Mouse (Mus musculus) intestine, postnatal 0 days (tissue): Measurements from ENCODE around the gene Gsto1. TPM values are rescaled to one million over a fixed set of nuclear protein-coding genes. Genes with fewer than 3 reads are reported as not detected.

Experiments
- ATAC-seq: fragments of 200-750 bp; cut with Nextera tagmentation; 2 replicates; pipeline ENCODE4 v1.8.0; 2017; ENCODE audit warnings: mild to moderate bottlenecking, moderate TSS enrichment, moderate library complexity
- H3K27ac ChIP-seq: fragments of 300-500 bp; sonication (generic); 2 replicates; pipeline ENCODE4 v1.5.1; 2014; ENCODE audit warnings: mild to moderate bottlenecking, low read depth, low read length, moderate library complexity
- H3K27me3 ChIP-seq: fragments of 300-500 bp; sonication (generic); replicated peaks from 2 replicates; pipeline ENCODE4 v1.6.1; 2014; ENCODE audit warnings: low read length, mixed read lengths; ENCODE audit not compliant: control insufficient read depth, insufficient read depth
- H3K36me3 ChIP-seq: fragments of 300-500 bp; sonication (generic); 2 replicates; pipeline ENCODE4 v1.6.1; 2014; ENCODE audit warnings: mild to moderate bottlenecking, moderate library complexity; ENCODE audit not compliant: control insufficient read depth, insufficient read depth
- H3K4me1 ChIP-seq: fragments of 300-500 bp; sonication (generic); replicated peaks from 2 replicates; pipeline ENCODE4 v1.6.1; 2014; ENCODE audit warnings: antibody characterized with exemption, low read length, mixed read lengths; ENCODE audit not compliant: control insufficient read depth, insufficient read depth
- H3K4me2 ChIP-seq: fragments of 300-500 bp; sonication (generic); replicated peaks from 2 replicates; pipeline ENCODE4 v1.6.1; 2014; ENCODE audit warnings: low read depth, mild to moderate bottlenecking, moderate library complexity
- H3K4me3 ChIP-seq: fragments of 300-500 bp; sonication (generic); 2 replicates; pipeline ENCODE4 v1.5.1; 2014; ENCODE audit warnings: low read depth, low read length
- H3K9ac ChIP-seq: fragments of 300-500 bp; sonication (generic); 2 replicates; pipeline ENCODE4 v1.6.1; 2014; ENCODE audit warnings: mild to moderate bottlenecking, low read depth, low read length
- H3K9me3 ChIP-seq: fragments of 300-500 bp; sonication (generic); 2 replicates; pipeline ENCODE4 v1.6.1; 2016; ENCODE audit warnings: mixed run types; ENCODE audit not compliant: control insufficient read depth
- CTCF ChIP-seq: sonication (generic); IDR thresholded peaks from 2 replicates; pipeline ENCODE4 v1.5.1; 2016; ENCODE audit warnings: low read depth, mild to moderate bottlenecking, control low read depth, antibody characterized with exemption, moderate library complexity
- WGBS: fragments of 180-500 bp; shearing (Covaris S2); extraction: QIAGEN DNeasy Blood & Tissue Kit; methylation state at CpG from one replicate; pipeline ENCODE4 v1.1.7; 2014; 5-methylcytosine and 5-hydroxymethylcytosine counted together
- polyA plus RNA-seq: library from polyadenylated mRNA; unstranded; fragments of >200 nt; fragmentation: Nextera tagmentation; extraction: Ambion mirVana; gene quantifications from 2 replicates; pipeline ENCODE4 v1.2.1, GENCODE M21; 2015

Gsto1 gene
- polyA plus RNA-seq, 1 experiment from 2014 or later = 742 TPM

DNA sequence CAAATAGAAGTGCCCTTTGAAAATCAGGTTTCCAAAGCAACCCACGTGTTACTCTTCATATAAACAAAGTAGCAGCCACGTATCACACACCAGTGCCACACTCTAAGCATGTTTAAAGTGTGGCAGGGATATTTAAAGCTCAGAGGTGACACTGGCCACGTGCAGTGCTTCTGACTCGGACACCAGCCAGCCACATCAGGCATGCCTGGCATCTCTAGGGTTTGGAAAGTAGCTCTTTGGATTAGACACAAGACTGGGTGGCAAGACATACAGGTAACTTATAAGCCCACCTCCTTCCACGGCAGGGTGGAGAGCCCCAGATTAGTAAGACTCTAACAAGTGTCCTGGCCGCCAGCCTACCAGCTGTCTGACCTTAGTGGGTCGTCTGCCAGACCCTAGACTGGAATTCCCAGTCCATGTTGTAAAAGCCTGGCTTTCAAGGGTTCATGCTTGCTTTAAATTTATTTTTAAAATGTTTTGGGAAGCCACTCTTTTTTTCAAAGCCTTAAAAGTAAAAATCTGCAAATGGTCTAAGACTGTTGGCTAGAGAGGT, 30.5 kb downstream of the Gsto1 start:
- Histone ChIP-seq H3K4me3 (no peak overlapping the region), H3K27ac (no peak overlapping the region), H3K4me2 (no peak overlapping the region), H3K36me3 (no peaks in the 10 kb centered on the region), H3K27me3 (no peaks in the 10 kb centered on the region), H3K9me3 (no peaks in the 10 kb centered on the region), H3K4me1 (no peaks in the 10 kb centered on the region), H3K9ac (no peak overlapping the region)
- ATAC-seq = no peak
- TF ChIP-seq CTCF = no peak
- 57% methylated on average over 7 of the region's 7 CpGs for WGBS

DNA sequence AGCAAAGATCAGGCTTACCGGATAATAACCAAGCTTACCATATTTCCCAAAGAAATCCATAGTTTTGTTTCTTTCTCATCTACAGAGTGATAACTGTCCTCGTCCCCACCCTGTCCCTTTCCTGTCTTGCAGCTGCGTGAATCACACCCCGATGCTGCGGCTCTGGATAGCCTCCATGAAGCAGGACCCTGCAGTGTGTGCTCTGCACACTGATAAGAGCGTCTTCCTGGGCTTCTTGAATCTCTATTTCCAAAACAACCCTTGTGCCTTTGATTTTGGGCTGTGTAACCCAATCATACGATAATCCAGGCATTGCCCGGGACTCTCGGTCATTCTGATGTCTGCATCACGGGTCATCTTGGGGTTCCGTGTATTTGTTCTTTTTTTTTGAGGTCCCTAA, 31.1 kb downstream of the Gsto1 start:
- ATAC-seq = no peak
- no peaks in the 10 kb centered on the region for H3K27me3 ChIP-seq
- no peaks in the 10 kb centered on the region for H3K9me3 ChIP-seq
- no peak overlapping the region for H3K27ac ChIP-seq
- H3K4me3 ChIP-seq = no peak overlapping the region
- H3K4me1 ChIP-seq = 0 out of 2 replicates have a peak, but pooled peaks cover 2% of the 10 kb centered on the region
- no peak overlapping the region for H3K9ac ChIP-seq
- WGBS = 73% methylated on average over 11 of the region's 11 CpGs
- H3K36me3 ChIP-seq = no peaks in the 10 kb centered on the region
- no peak overlapping the region for H3K4me2 ChIP-seq
- no peak for TF ChIP-seq CTCF

DNA sequence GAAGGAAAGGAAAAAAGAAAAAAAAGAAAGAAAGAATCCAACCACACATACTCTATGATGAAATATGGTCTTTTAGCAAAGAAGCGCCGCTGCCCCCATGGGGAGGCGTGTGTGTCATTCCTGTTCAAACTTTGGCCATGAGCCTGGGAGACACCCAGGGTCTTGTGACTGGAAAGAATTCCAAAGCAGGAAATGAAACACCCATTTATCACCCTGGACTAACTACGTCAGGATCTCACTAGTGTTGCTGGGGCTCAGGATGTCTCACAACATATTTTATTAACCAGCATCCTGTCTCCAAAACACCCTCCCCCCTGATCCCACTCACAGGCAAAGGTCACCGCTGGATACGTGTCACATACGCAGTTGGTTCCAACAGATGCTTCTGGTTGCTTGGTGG, 31.8 kb downstream of the Gsto1 start:
- Histone ChIP-seq H3K27me3 (no peaks in the 10 kb centered on the region), H3K36me3 (no peaks in the 10 kb centered on the region), H3K9me3 (no peaks in the 10 kb centered on the region), H3K4me3 (no peak overlapping the region), H3K27ac (no peak overlapping the region), H3K9ac (no peak overlapping the region), H3K4me1 (0 out of 2 replicates have a peak, but pooled peaks cover 4% of the 10 kb centered on the region), H3K4me2 (no peak overlapping the region)
- TF ChIP-seq CTCF = peak; percentile 12; the same call in 1 of the 2 replicates
- 51% methylated on average over 7 of the region's 7 CpGs for WGBS
- no peak for ATAC-seq

DNA sequence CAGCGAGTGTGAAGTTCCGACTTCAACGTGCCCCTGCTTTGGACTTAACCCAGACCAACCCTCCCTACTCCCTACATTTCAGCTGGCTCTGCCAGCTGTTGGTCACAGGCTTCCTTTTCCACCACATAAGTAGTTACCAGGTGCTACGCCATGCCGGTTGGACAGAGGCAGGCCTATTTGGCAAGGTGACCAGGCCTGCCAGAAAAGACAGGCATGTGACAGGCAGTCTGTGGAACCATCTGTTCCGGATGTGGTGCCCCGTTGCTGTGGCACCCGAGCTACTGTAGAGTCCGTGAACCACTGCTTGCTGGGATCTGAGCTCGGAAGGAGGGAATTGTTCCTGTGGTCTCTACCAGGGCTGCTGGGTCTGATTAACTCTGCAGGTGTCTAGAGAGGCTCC, 32.6 kb downstream of the Gsto1 start:
- no peaks in the 10 kb centered on the region for H3K9me3 ChIP-seq
- 92% methylated on average over 10 of the region's 10 CpGs for WGBS
- no peak overlapping the region for H3K27ac ChIP-seq
- no peaks in the 10 kb centered on the region for H3K27me3 ChIP-seq
- TF ChIP-seq CTCF = no peak
- no peaks in the 10 kb centered on the region for H3K36me3 ChIP-seq
- 0 out of 2 replicates have a peak, but pooled peaks cover 4% of the 10 kb centered on the region for H3K4me1 ChIP-seq
- no peak overlapping the region for H3K4me2 ChIP-seq
- H3K4me3 ChIP-seq = no peak overlapping the region
- no peak for ATAC-seq
- H3K9ac ChIP-seq = no peak overlapping the region

DNA sequence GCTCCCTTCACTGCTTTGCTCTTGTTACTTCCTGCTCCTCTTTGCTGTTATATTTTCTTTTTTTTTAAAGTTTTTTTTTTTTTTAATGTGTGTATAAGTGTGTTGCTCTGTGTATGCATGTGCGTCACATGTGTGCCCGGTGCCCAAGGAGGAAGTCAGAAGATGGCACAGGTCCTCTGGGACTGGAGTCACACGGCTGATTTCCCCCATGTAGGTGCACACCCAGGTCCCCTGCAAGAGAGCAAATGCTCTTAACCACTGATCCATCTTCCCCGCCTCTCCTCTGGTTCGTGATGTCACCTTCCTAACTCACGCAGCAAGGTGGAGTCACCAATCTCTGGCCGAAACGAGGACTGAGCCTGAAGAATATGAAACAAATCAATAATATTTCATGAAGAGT, 33.3 kb downstream of the Gsto1 start:
- no peak overlapping the region for H3K27ac ChIP-seq
- 0 out of 2 replicates have a peak, but pooled peaks cover 4% of the 10 kb centered on the region for H3K4me1 ChIP-seq
- H3K4me2 ChIP-seq = no peak overlapping the region
- no peak for TF ChIP-seq CTCF
- no peaks in the 10 kb centered on the region for H3K27me3 ChIP-seq
- H3K9ac ChIP-seq = no peak overlapping the region
- WGBS = 87% methylated on average over 8 of the region's 8 CpGs
- no peak overlapping the region for H3K4me3 ChIP-seq
- H3K9me3 ChIP-seq = no peaks in the 10 kb centered on the region
- no peak for ATAC-seq
- no peaks in the 10 kb centered on the region for H3K36me3 ChIP-seq

DNA sequence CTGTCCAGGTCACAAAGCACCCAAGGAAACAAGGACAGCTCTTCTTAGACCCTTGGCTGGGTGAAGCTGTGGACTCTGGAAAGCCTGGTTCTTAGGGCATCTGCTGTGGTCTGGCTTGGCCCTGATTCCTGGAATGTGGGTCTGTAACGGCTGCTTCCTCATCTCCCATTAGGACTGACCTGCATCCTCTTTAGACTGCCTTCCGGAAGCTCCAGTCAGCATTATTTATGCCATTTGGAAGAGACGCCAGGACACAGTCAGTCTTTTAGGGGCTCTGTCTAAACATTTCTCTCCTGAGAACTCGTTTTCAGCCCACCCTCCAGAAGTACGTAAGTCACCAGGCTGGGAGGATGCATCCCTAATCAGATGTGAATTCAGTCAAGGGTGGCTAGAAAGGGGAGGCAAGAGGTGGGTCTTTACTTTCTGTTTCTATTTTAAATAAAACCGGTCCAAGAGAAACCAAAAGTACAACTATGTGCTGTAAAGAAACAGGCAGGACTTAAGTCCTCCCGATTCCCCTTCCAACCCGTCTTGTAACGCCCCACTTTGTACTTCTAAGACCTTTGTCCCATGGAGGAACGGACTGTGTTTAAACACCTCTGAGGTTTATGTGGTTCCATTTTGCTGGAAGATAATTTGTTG, 35.8 kb downstream of the Gsto1 start:
- H3K4me2 ChIP-seq = peak overlapping the region; percentile 52

More for the DNA sequence above, 35.8 kb downstream of the Gsto1 start:
- Histone ChIP-seq H3K9me3 (no peaks in the 10 kb centered on the region), H3K36me3 (peaks cover 2% of the 10 kb centered on the region; the same call in 1 of the 2 replicates), H3K27ac (peak overlapping the region; percentile 50), H3K4me1 (0 out of 2 replicates have a peak, but pooled peaks cover 4% of the 10 kb centered on the region), H3K27me3 (no peaks in the 10 kb centered on the region), H3K9ac (no peak overlapping the region), H3K4me3 (0 out of 2 replicates have a peak overlapping the region, but pooled peaks have one; percentile 7)
- no peak for TF ChIP-seq CTCF
- no peak for ATAC-seq
- WGBS = 28% methylated on average over 10 of the region's 10 CpGs
